Mouse (Mus musculus): ENCODE results near the gene Narfl.

DNA sequence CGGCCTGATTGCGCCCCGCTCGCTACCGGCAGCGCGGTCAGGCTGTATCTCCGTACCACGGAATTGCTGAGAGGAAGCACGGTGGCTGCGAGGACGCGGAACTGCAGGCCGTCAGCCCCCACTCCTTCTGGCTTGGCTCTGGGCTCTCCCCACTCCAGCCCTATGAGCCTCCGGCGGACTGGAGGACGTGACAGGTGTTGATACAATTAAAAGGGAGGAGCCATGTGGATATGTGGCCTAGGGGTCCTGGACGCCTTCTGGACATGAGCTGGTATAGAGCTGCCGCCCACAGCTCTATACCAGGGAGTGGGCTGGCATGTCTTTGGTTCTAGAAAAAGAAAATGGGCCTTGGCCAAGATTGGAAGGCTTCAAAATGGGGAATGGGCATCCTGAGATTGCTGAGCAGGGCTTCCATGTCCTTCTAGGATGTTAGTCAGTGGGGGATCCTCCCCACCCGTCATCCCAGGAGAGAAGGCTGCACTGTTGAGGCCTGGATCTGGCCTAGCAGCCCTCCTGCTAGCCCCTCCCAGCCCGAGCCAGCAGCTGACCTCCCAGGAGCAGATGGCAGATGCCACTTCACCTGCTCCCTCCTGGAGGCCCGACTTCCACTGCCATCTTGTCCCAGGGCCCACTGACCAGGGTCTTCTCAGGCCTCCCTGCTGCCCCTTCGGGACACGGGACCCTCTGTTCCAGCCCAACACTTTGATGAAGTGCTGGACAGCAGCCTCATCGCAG lies 36.2 kb downstream of the Narfl start:
- no peak for TF ChIP-seq POLR2A (IDR thresholded peaks at IDR 0.05; ENCODE audit: extremely low read depth, insufficient read depth, low read length)
- TF ChIP-seq CTCF (IDR thresholded peaks at IDR 0.05; ENCODE audit: low read depth, low read length), result no peak

All from liver, adult 2 months (tissue).